Mouse (Mus musculus) kidney, adult 2 months (tissue): ENCODE data around the gene Ptprb. TPM values are rescaled to one million over a fixed set of nuclear protein-coding genes. Genes with fewer than 3 reads are reported as not detected.
A peak's percentile ranks its signal among the peaks of the same experiment; 100 is the strongest.

ENCODE experiments used
- DNase-seq: peaks from one replicate; pipeline ENCODE4 v3.0.0; 2021
- H3K27ac ChIP-seq: fragments of 200-500 bp; 2 replicates; pipeline ENCODE4 v1.5.1; 2012; ENCODE audit warnings: low read depth, low read length, control low read depth, inconsistent platforms; ENCODE audit not compliant: insufficient read depth
- H3K27me3 ChIP-seq: fragments of 200-500 bp; replicated peaks from 2 replicates; pipeline ENCODE4 v1.6.1; 2012; ENCODE audit warnings: mild to moderate bottlenecking, moderate library complexity, low read length, inconsistent platforms; ENCODE audit not compliant: control insufficient read depth, insufficient read depth
- H3K36me3 ChIP-seq: fragments of 200-500 bp; 2 replicates; pipeline ENCODE4 v1.6.1; 2012; ENCODE audit warnings: mild to moderate bottlenecking, moderate library complexity, low read length, inconsistent platforms; ENCODE audit not compliant: control insufficient read depth, insufficient read depth
- H3K4me1 ChIP-seq: fragments of 200-500 bp; 2 replicates; pipeline ENCODE4 v1.6.1; 2011; ENCODE audit warnings: low read length; ENCODE audit not compliant: control insufficient read depth, insufficient read depth
- H3K4me3 ChIP-seq: fragments of 200-500 bp; 2 replicates; pipeline ENCODE4 v1.5.1; 2011; ENCODE audit warnings: mild to moderate bottlenecking, low read depth, low read length, control low read depth; ENCODE audit not compliant: insufficient read depth
- CTCF ChIP-seq: fragments of 200-500 bp; conservative IDR thresholded peaks from 2 replicates; pipeline ENCODE4 v1.5.1; 2011; ENCODE audit warnings: low read depth, mild to moderate bottlenecking, control low read depth, low read length, moderate library complexity, mixed read lengths; ENCODE audit not compliant: insufficient read depth, insufficient read length
- POLR2A ChIP-seq: fragments of 200-500 bp; IDR thresholded peaks from one replicate; pipeline ENCODE4 v1.6.1; 2011; ENCODE audit warnings: low read depth, low read length, control low read depth
- WGBS: fragments of 180-500 bp; shearing (Covaris S2); methylation state at CpG from one replicate; pipeline ENCODE4 v1.1.7; 2018; 5-methylcytosine and 5-hydroxymethylcytosine counted together
- polyA plus RNA-seq: library from polyadenylated mRNA; depleted of rRNA; stranded (reverse); fragments of >200 nt; gene quantifications from 2 replicates; pipeline ENCODE4 v1.2.3, GENCODE M21; 2012

Gene Ptprb
- polyA plus RNA-seq, 1 experiment, result 12.5 TPM

DNA sequence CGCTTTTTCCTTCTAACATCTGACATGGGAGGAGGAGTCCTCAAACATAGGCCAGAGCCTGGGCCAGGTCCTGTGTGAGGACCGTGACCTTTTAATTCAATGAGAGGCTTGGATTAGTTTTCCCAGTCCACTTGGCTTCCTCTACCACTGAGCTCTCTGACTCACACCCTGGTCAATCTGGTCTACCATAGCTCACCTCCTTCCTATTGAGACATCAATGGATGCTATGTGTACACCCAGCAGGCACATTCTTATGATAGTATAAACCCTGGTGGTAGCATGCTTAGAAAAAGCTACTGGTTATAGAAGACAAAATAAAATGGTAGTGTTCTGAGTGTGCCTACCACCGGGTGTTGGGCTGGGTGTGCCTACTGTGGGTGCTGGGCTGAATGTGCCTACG, 21.1 kb downstream of the Ptprb start:
- H3K27me3 ChIP-seq, result no peaks in the 10 kb centered on the region
- H3K27ac ChIP-seq, result no peak overlapping the region
- TF ChIP-seq CTCF (no peak), POLR2A (no peak)
- no peak for DNase-seq
- no peak overlapping the region for H3K4me3 ChIP-seq
- H3K4me1 ChIP-seq, result peaks cover 2% of the 10 kb centered on the region; the same call in 1 of the 2 replicates
- 83% methylated on average over 4 of the region's 4 CpGs for WGBS
- H3K36me3 ChIP-seq, result no peaks in the 10 kb centered on the region

DNA sequence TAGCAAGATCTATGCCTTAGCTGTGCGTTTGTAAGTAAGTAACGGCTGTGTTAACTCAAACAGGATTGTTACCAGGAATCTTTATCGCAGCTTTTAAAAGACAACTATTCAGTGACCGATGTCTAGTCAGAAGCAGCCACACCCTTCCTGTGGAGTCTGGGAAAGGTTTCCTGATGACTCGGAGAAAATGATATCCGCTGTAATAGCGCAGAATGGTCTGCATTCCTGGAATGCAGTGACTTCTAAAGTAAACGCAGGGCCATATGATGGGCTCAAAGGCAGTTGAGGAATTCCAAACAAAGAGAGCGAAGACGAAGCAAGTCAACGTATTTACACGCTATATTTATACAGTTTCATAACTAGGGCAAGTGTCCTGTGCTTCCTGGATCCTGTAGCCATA, 22.5 kb downstream of the Ptprb start:
- WGBS, result 62% methylated on average over 12 of the region's 12 CpGs
- Histone ChIP-seq H3K27me3 (no peaks in the 10 kb centered on the region), H3K36me3 (no peaks in the 10 kb centered on the region), H3K4me1 (peaks cover 2% of the 10 kb centered on the region; the same call in 1 of the 2 replicates), H3K4me3 (no peak overlapping the region), H3K27ac (peak overlapping the region; percentile 75)
- peak; percentile 66 for DNase-seq
- TF ChIP-seq POLR2A (no peak), CTCF (no peak)

DNA sequence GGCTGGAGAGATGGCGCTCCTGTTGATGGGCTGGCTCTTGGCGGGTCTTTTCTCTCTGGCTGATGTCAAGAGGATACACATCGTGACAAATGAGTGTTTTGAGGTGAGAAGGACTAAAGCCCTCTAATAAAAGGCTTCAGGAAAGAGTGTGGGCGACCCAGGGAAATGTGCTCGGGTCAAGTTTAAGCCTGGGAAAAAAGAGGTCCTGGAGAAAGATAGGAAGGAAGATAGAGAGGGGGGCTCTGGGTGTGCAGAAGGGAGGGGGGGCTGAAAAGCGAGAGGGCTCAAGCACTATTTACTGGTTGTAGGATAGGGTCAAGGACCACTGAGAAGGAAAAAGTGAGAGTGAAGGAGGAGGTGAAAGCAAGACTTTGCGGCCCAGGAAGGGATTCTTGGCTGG, 25.5 kb downstream of the Ptprb start:
- peak; percentile 73 for DNase-seq
- Histone ChIP-seq H3K4me3 (peak overlapping the region; percentile 25; the same call in 1 of the 2 replicates), H3K27ac (peak overlapping the region; percentile 69), H3K36me3 (no peaks in the 10 kb centered on the region), H3K4me1 (0 out of 2 replicates have a peak, but pooled peaks cover 2% of the 10 kb centered on the region), H3K27me3 (no peaks in the 10 kb centered on the region)
- TF ChIP-seq POLR2A, result no peak
- no peak for TF ChIP-seq CTCF
- WGBS, result 33% methylated on average over 7 of the region's 7 CpGs

DNA sequence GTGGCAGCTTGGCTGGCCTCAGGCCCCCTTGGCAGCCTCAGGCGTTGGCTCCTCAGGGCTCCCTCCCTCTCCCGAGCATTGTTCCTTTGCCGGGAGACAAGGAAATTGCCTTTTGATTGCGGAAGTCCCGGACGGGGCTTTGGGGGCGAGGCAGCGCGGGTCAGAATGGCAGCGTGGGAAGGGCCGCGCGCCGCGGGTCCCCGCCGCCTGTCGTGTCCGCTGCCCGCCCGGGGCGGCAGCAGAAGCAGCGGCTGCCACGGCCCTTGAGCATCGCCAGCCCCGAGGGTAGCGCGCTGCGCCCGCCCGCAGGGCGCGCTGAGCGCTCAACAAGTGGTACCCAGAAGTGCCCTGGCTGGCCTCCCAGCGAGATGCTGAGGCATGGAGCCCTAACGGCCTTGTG, 25.9 kb downstream of the Ptprb start:
- DNase-seq, result peak; percentile 84
- H3K4me3 ChIP-seq, result peak overlapping the region; percentile 63
- H3K4me1 ChIP-seq, result 0 out of 2 replicates have a peak, but pooled peaks cover 2% of the 10 kb centered on the region
- H3K36me3 ChIP-seq, result no peaks in the 10 kb centered on the region
- WGBS, result 2% methylated on average over 36 of the region's 36 CpGs
- TF ChIP-seq CTCF, result no peak
- no peak for TF ChIP-seq POLR2A
- peak overlapping the region; percentile 79 for H3K27ac ChIP-seq
- no peaks in the 10 kb centered on the region for H3K27me3 ChIP-seq

DNA sequence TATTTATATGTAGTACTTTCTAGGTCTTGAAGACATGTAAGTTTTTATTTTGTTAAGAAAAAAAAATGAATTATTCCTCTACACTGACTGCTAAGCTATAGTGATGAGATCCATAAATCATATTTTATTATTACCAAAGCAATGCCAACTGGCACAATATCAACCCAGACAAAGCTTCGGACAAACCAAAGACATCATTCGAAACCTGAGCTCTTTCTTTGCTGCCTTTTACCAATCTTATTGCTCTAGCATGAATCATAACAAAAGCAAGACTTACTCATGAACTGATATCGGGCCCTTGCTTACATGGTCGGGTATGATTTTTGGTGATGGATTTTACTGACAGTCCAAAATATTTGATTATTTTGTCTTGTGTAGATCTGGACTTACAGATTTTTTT, 29.0 kb downstream of the Ptprb start:
- H3K27ac ChIP-seq, result no peak overlapping the region; the same call in 1 of the 2 replicates
- TF ChIP-seq CTCF (no peak), POLR2A (no peak)
- H3K27me3 ChIP-seq, result no peaks in the 10 kb centered on the region
- no peak for DNase-seq
- 71% methylated on average over 4 of the region's 4 CpGs for WGBS
- no peak overlapping the region for H3K4me3 ChIP-seq
- H3K4me1 ChIP-seq, result no peaks in the 10 kb centered on the region
- no peaks in the 10 kb centered on the region for H3K36me3 ChIP-seq

DNA sequence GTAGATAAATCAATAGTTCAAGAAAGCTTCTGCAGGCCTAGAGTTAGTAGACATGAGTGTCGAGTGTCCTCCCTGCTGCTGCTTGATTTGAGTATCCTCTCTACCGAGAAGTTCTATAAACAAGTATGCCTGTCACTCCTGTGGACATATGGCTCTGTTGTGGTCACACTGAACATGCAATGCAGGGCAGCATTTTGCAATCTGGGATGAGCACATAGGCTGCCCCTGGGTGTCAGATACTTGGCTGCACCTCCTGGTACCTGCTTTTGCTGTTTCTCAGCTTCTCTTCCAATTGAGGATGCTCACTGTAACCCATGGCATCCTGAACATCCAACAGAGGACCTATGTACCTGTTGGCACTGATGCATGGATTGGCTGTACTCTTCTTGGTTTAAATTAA, 34.1 kb downstream of the Ptprb start:
- no peak overlapping the region for H3K4me3 ChIP-seq
- WGBS, result 55% methylated on average over 2 of the region's 2 CpGs
- no peak for DNase-seq

DNA sequence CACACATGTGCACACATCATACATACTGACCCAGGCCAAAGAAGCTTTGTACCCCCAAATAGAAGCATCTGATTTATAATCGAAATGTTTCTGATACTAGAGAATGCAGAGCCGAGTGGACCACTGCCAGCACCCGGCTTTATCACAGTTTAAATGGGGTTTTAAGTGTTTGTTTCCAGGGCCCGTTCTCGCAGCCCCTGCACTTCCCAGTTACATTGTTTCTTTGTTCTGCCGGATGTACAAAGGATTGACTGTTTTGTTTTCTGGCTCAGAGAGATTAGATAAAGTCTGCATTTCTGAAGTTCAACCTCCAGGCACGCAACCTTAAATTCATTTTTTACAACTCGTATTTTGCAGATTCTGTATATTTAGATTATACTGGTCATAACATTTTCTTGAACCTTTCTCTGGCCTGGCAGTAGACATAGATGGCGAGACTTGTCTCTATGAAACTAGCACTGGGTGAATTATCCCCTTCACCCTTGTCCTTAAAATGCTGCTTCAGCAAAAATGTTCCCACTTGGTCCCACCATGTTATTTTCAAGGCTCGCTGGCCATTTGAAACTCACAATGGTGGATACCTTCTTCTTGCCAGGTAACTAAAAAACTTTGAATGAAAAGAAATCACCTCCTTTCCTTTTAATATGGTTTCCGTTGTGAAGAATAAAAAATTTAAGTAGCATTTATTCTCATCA, 35.3 kb downstream of the Ptprb start:
- no peak overlapping the region for H3K4me3 ChIP-seq
- no peaks in the 10 kb centered on the region for H3K4me1 ChIP-seq
- 66% methylated on average over 11 of the region's 11 CpGs for WGBS
- H3K27ac ChIP-seq, result peak overlapping the region; percentile 53
- H3K36me3 ChIP-seq, result no peaks in the 10 kb centered on the region
- DNase-seq, result peak; percentile 48
- H3K27me3 ChIP-seq, result no peaks in the 10 kb centered on the region
- TF ChIP-seq POLR2A, result no peak
- TF ChIP-seq CTCF, result no peak

More for the DNA sequence above, 34.1 kb downstream of the Ptprb start:
- no peaks in the 10 kb centered on the region for H3K4me1 ChIP-seq
- TF ChIP-seq CTCF (no peak), POLR2A (no peak)
- H3K27me3 ChIP-seq, result no peaks in the 10 kb centered on the region
- H3K27ac ChIP-seq, result peak overlapping the region; percentile 43
- no peaks in the 10 kb centered on the region for H3K36me3 ChIP-seq
